9 mouse cellular contexts compared by ENCODE assay signal in genomic region chr11:103246081-103246730, GRCm38 (mm10). TPM values are rescaled to one million over a fixed set of nuclear protein-coding genes. Genes with fewer than 3 reads are reported as not detected.
DNase-seq lines count a peak whose midpoint lies in the region; ATAC-seq lines count a peak whose summit lies in the region.
"Had no signal": no experiment of that assay in that cellular context is flagged by ENCODE, and none has a peak within 500 bp of the region (broad histone marks: within the 10 kb centered on the region; RNA-seq: fewer than 3 reads in every experiment).

No protein-coding gene starts in this region.

- no peaks in the 10 kb centered on the region for H3K27me3 ChIP-seq in neural tube, embryonic 15.5 days (replicated peaks)

- peak overlapping the region; percentile 48 for H3K27ac ChIP-seq in neural tube, embryonic 15.5 days (replicated peaks)

- peaks cover 36% of the 10 kb centered on the region for H3K4me1 ChIP-seq in neural tube, embryonic 15.5 days

- H3K4me3 ChIP-seq in neural tube, embryonic 15.5 days (replicated peaks), result no peak overlapping the region

- H3K9me3 ChIP-seq in neural tube, embryonic 15.5 days (replicated peaks), result no peaks in the 10 kb centered on the region

- H3K4me2 ChIP-seq in neural tube, embryonic 15.5 days, result no peak overlapping the region

- no peak for ATAC-seq in neural tube, embryonic 15.5 days (ENCODE audit: low FRiP score)

- WGBS in neural tube, embryonic 15.5 days, result 72% methylated on average over 10 of the region's 10 CpGs

- DNase-seq in gastrocnemius, adult 18-20 months (ENCODE audit: low spot score), result peak; percentile 61
- no peak for DNase-seq in gastrocnemius, postnatal 10 days
- DNase-seq in urinary bladder, adult 18-20 months (ENCODE audit: low spot score in 2 of 2), result peak; percentile 43 to 46
- no peak for DNase-seq in urinary bladder, postnatal 25 days (ENCODE audit: low spot score)
- DNase-seq in heart, adult 9 months (ENCODE audit: low spot score in 2 of 2), result peak; percentile 68 to 77
- peak; percentile 33 for DNase-seq in left cerebral cortex, postnatal 36 days (ENCODE audit: low spot score in 2 of 2)
- DNase-seq in T-cell, adult 2 months (ENCODE audit: low spot score), result no peak

- H3K9ac ChIP-seq in neural tube, embryonic 15.5 days (replicated peaks), result no peak overlapping the region

- intact Hi-C loops in left cerebral cortex, postnatal 36 days (cut with DNase I), result no loop called here

- no peaks in the 10 kb centered on the region for H3K36me3 ChIP-seq in neural tube, embryonic 15.5 days

RNA-seq across cellular contexts. Expression of gene Map3k14, which starts 21.1 kb away (rescaled TPM):
- total RNA-seq in gastrocnemius, adult 18-20 months (2021), result 1 to 10 TPM; 3.2 to 4.0 TPM
- 1 to 10 TPM; 3.3 to 5.0 TPM for total RNA-seq in gastrocnemius, postnatal 10 days (2021)
- 1 to 10 TPM; 3.1 to 4.0 TPM for total RNA-seq in left cerebral cortex, postnatal 36 days (2021)
- 3.8 and 5.7 TPM in 2 replicates for polyA plus RNA-seq in neural tube, embryonic 15.5 days (2015; fragmentation: Nextera tagmentation; extraction: Ambion mirVana)

RNA-seq across cellular contexts. Expression of gene Spata32, which starts 28.0 kb away (rescaled TPM):
- total RNA-seq in gastrocnemius, adult 18-20 months (2021), result not detected
- not detected for total RNA-seq in gastrocnemius, postnatal 10 days (2021)
- 1 to 10 TPM; 2.0 to 2.4 TPM for total RNA-seq in left cerebral cortex, postnatal 36 days (2021)
- 1.00 and 1.3 TPM in 2 replicates for polyA plus RNA-seq in neural tube, embryonic 15.5 days (2015; fragmentation: Nextera tagmentation; extraction: Ambion mirVana)
- total RNA-seq: gastrocnemius, adult 8-10 months had no signal

RNA-seq across cellular contexts. Expression of gene 1700023F06Rik, which starts 37.8 kb away (rescaled TPM):
- not detected for total RNA-seq in gastrocnemius, adult 18-20 months (2021)
- not detected for total RNA-seq in gastrocnemius, postnatal 10 days (2021)
- total RNA-seq in left cerebral cortex, postnatal 36 days (2021), result 1 to 10 TPM; 1.8 to 2.4 TPM
- 2.1 and 2.3 TPM in 2 replicates for polyA plus RNA-seq in neural tube, embryonic 15.5 days (2015; fragmentation: Nextera tagmentation; extraction: Ambion mirVana)
- total RNA-seq: gastrocnemius, adult 8-10 months had no signal

Comparison
In these comparisons a context has a peak if more than half of its experiments do, and no peak if none do; other contexts are left out.
1. DNase-seq: peak in gastrocnemius, adult 18-20 months (single experiment), urinary bladder, adult 18-20 months (2 of 2), heart, adult 9 months (2 of 2) and left cerebral cortex, postnatal 36 days (2 of 2); none in gastrocnemius, postnatal 10 days (single experiment), urinary bladder, postnatal 25 days (single experiment) and T-cell, adult 2 months (single experiment).